Mouse (Mus musculus) right cerebral cortex, adult 18-20 months (tissue): ENCODE measurements around the gene Dazap2.
"Not testable (repeated sequence)": the region's sequence is repeated elsewhere in the genome, so short reads cannot be mapped to it uniquely, and the experiment has no call there.

Experiments used
- DNase-seq: peaks from one replicate; pipeline ENCODE4 v3.0.0; 2022; ENCODE audit warnings: mixed read lengths

The Dazap2 gene

GRCm38 (mm10) chr15:100614996-100615824 is at the start of gene Dazap2:
Gene Dazap2 (plus strand): TSS chr15:100615349.
- peak; percentile 98 for DNase-seq

DNA sequence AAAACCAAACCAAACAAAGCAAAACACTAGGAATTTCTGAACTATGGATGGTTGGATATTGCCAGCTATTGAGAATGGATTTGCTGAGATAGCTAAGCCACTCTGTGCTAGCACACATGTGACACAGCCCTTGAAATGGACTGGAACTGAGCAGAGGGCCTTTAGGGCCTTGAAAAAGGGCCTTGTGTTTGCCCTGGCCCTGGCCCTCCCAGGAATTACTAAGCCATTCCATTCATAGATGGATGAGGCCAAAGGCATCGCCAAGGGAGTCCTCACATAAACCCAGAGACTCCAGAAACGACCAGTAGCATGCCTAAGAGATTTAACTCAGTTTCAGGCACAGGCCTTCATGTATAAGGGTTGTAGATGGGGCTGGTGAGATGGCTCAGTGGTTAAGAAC is 48.6 kb upstream of the Dazap2 start:
- no peak for DNase-seq

DNA sequence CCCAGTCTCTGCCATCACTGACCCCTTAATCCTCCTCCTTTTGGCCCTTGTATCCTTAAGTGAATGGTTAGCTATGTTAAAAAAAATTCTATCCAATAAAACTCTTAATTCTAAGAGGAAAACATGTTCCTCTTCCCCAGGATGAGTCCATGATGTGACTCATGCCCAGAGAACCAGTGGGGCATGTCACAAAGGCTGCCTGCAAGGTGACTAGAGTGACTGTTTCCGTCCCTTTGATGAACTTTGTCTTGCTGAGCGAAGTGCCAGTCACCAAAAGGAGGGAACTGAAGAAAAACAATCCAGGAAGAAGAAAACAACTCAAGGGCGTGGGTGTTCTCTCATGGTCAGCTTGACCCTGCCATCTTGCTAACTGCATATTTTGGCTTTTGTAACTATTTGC is 45.9 kb upstream of the Dazap2 start:
- DNase-seq: no peak

- DNase-seq: no peak
These were observed 41.2 kb upstream of the Dazap2 start for GRCm38 (mm10) chr15:100573946-100574345.

- no peak for DNase-seq
These were observed 40.8 kb upstream of the Dazap2 start for GRCm38 (mm10) chr15:100574378-100574777.

DNA sequence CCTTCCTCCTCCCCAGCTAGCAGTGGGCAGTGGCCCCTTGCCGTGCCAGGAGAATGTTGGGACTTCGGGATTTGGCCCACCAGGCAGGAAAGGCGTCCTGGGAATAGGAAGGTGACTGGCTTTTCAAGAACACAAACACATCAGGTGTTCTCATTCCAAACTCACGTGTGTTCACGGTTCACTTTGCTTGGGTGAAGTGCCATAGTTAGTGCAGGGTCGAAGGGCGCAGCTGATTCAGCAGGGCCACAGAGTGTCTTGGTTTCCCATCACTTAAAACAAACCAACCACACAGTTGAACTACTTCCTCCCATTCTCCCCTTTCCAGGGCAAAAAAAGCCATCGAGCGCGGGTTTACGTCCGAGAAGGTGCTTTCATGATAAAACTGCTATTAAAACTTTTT is 39.8 kb upstream of the Dazap2 start:
- no peak for DNase-seq

- no peak for DNase-seq
These were observed 38.8 kb upstream of the Dazap2 start for GRCm38 (mm10) chr15:100576392-100576791.

GRCm38 (mm10) chr15:100576810-100577209 is 38.3 kb upstream of the Dazap2 start:
- DNase-seq: no peak

GRCm38 (mm10) chr15:100577972-100578371 is 37.2 kb upstream of the Dazap2 start:
- DNase-seq: no peak

DNA sequence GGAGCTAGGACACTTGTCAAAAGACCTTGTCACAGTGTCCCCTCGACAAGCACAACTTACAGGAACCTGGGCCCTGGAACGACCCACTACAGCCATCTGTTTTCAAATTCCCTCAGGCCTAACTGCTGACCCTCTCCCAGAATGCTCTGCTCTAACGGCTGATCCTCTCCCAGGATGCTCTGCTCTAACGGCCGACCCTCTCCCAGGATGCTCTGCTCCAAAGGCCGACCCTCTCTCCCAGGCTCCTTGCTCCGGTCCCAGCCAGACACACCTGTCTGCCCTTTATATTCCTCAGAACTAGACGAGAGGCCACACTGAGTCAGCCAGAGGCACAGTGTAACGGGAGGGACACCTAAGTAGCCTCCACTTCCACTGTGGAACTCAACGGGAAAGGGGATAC is 35.0 kb upstream of the Dazap2 start:
- DNase-seq: no peak

DNA sequence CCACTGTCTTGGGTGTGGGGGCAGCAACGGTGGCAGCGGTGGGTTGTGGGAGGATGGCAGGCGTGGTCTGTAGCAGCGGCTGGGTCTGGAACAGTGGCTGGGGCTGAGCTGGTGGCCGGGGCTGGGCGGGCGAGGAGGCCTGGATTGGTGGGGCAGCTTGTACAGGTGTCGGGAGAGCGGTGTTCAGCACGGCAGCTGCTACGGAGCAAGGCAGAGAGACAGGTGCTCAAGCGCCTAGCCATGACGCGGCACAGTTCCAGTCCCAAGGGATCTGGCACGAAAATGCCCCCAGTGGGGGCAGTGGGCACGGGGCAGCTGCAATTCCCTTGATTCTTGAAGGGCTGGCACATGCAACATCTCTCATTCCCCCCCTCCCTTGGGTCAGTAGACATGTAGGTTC is 29.2 kb upstream of the Dazap2 start:
- DNase-seq: no peak

DNA sequence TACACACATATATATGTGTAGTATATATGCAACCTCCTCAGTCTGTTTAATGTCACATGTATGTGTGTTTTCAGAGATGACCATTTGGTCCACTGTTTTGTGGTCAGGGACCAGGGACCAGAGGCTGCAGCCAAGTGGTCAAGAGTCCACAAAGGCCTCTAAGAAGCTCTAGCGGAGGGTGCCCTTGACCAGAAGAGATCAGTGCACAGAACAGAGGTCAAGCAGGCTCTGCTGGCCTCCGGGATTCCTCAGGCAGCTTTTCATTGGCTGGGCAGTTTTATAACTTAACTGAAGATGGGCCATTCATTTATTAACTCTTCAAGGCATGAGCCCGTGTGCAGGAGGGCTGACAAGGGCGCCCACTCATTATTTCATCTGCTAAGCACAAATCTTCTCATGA is 28.0 kb upstream of the Dazap2 start:
- no peak for DNase-seq

DNA sequence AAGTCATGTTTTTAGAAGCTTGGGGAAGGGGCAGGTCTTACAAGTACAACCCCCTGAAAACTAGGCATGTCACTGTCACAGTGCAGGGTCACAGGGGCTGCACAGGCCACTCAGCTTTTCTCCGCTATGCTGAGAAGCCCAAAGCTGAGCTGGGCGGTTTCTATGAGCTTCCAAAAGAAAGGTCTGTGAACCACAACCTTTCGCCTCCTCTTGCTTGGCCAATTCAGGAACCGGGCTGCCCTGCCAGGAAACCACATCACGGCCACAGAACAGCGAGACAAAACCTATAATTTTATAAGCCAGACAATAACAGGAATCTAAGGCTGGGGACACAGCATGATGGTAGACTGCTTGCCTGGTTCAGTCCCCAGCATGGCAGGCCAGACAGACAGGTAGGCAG is 26.9 kb upstream of the Dazap2 start:
- DNase-seq: no peak

GRCm38 (mm10) chr15:100590436-100590835 is 24.7 kb upstream of the Dazap2 start:
- DNase-seq: no peak

GRCm38 (mm10) chr15:100592817-100593216 is 22.3 kb upstream of the Dazap2 start:
- no peak for DNase-seq

- no peak for DNase-seq
These were observed 16.8 kb upstream of the Dazap2 start for GRCm38 (mm10) chr15:100598287-100598882.

DNA sequence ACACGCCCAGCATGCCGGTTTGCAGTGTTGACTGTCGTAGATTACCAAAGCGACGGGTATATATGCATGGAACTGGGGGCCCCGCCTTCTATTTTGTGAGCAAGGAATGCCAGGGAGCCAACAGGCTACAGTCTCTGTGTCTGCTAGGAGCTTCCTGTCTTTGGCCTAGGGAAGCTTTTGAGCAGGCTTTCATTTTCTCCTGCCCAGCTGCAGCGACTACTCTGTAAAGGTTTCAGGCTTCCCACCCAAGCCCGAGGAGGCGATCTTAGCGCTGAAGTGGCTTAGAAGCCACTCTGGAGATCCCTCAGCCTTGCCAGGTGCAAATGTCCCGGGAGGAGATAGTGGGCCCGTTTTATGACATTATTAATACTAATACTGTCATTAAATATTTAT is 16.3 kb upstream of the Dazap2 start:
- peak; percentile 48 for DNase-seq

DNA sequence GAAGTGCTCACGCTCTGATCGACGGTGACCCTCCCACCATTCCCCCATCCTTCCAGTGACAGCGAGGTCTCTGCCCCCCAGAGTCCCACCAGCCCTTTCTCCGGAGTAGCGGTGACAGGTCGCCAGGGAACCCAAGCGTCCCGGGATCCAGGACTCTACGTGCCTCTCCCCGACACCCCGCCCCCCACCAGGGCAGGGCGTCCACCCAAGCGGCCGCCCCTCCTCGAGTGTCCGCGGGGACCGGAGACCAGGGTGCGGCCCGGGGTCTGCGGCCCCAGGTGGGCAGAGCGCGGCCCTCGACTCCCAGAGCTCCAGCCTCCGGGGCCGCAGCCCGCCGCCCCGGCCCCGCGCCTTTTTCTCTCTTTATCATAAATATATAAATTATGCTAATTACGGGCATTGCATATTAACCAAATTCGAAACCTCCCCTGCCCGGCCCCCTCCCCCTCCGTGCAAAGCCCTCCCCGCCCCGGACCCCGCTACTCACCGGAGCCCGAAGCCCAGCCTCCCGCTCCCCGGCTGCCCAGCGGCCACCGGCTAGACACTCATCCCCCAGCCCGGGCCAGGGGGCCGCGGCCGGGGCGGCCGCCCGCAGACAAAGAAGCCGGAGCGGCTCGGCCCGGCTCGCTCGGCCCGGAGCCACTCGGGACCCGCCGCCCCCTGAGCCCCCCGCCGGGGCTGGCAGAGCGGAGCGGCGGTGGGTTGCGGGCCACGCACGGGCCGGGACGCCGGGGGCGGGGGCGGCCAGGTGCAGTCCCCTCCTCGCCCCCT is 15.7 kb upstream of the Dazap2 start, which contains the start of gene Pou6f1:
Gene Pou6f1 (minus strand): TSS at position 709 of the 771 bp plus-strand sequence.
- peak; percentile 34 for DNase-seq

- DNase-seq: peak; percentile 81
These were observed 15.0 kb upstream of the Dazap2 start for GRCm38 (mm10) chr15:100600047-100600695.

GRCm38 (mm10) chr15:100600696-100601272 is 14.4 kb upstream of the Dazap2 start:
- no peak for DNase-seq

- DNase-seq: no peak
These were observed 13.5 kb upstream of the Dazap2 start for GRCm38 (mm10) chr15:100601669-100602068.

DNA sequence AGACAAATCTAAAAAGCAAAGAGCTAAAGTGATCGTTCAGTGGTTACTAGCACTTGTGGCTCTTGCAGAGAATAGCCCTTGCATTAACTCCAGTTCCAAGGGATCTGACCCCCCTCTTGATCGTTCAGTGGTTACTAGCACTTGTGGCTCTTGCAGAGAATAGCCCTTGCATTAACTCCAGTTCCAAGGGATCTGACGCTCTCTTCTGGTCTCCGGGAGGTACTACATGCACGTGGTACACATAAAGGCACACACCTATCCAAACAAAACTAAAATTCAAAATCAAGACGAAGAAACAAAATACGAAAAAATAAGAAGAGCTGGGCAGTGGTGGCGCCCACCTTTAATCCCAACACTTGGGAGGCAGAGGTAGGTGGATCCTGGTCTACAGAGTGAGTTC is 8.5 kb upstream of the Dazap2 start:
- not testable (repeated sequence) for DNase-seq

DNA sequence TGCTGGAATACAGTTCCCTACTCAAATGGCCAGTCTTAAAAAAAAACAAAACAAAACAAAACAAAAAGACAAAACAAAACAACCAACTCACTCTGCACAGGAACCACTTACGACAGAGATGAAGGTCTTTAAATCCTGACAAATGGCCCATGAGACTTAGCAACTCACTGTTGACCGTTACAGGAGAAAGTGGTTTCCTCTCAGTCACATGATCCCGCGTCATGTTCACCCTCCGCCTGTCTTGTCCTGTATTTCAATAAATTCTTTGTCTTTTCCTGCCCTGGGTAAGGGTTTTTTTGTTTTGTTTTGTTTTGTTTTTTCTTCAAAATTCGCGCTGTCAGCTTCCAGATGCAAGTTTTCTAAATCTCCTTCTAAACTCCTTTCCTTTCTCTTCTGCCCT is 3.2 kb upstream of the Dazap2 start:
- no peak for DNase-seq
